Mouse (Mus musculus) right cerebral cortex, postnatal 10 days (tissue): Measurements from ENCODE around the gene Adamts14.

ENCODE experiments used
- DNase-seq, 2 experiments: peaks; one replicate each; pipeline ENCODE4 v3.0.0; 2021; ENCODE audit warnings: low spot score in 2 of 2

Gene Adamts14

DNA sequence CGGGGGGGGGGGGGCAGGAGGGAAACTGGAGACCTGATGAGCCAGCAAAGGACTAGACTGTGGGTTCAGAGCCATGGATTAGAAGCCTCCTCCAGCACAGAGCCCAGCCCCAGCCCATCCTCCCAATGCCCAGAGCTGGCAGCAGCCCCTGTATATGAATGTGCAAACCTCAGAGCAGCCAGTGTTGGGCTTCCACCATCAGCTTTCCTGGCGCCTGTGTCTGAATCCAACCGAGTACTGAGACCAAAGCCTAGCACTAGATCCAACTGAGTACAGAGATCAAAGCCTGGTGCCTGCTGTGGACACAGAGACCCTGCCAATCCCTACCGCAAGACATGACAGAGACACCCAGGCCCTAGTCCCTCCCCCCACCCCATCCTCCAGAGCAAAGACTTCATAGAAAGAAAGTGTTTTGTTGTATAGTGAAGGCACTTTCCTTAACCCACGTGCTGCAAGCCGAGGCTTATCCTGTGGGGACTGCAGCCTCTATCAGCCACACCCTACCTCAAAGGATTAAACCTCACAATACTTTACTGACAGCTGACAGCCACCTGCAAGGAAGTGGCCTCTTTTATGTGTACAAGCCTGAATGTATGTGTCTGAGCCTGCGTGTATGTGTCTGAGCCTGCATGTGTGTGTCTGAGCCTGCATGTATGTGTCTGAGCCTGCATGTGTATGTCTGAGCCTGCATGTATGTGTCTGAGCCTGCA is 40.2 kb downstream of the Adamts14 start:
- DNase-seq = peak; percentile 46

DNA sequence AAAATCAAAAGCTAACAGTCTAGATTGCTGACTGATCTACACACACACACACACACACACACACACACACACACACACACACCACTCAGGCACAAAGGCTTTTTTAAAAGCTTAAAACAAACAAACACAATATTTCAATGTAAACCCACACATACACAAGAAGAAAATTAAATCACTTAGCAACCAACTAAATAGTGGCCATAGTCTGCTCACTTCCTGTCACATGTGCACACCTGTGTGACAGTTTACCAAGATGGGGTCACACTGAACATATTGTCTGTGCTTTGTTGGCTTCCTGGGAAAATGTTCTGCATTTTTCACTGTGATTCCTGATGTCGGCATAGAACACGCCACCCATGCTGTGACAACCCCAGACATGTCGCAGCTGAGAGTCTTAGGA is 41.5 kb downstream of the Adamts14 start:
- no peak for DNase-seq

DNA sequence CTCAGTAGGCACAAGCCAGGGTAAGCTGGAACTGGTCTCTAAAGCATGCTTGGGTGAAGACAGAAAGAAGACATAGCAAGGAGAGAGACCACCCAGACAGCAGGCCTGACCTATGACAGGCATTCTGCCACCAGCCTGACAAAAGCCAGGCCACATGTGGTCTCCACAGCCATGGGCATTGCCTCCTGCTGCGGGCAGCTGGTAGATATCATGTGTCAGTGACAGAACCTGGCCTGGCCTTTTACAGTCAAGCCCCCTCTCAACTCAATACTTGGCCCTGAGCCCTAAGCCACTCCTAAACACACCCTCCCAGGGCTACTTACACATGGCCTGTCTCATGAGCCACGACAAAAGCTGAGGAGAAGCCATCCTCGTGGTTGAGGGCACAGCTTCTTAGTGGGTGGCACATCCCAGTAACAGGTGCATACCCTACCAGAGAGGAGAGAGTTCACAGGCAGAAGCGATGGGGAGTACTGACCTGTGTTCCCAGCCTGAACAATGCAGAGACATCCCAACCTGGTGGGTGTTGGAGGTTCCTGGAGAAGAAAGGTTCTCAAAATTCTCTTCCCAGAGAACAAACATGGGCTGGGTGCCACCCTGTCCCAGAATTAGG is 46.3 kb downstream of the Adamts14 start:
- DNase-seq = no peak

DNA sequence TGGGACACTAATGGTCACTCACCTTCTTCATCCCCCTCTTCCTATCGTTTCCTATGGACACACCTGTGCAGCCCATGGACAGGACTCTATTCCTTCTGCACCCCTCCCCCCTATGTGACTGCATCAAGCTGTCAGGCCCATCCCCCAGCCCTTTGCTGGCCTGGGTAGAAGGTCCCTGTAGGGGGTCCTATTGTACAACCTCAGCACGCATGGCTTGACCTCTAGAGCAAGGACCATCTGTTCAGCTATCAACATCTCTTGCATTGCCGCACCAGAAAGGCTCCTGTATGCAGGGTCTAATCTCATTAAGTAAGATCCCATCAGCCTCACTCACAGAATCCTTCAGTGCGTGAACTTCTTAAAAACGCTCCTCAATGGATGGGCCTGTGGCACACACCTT is 47.5 kb downstream of the Adamts14 start:
- DNase-seq = no peak

DNA sequence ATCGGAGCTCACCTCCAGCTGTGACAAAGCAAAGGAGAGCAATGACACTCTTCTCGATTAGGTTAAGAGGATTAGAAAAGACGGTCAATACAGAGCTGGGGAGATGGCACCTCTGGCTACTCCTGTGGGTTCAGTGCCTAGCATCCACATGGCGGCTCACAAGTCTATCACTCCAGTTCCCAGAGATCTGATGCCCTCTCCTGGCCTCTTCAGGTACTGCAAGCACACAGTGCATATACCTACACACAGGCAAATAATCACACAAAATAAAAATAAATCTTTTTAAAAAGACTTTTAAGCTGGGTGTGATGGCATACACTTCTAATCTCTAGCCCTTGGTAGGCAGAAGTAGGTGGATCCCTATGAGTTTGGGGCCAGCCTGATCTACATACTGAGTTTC is 53.9 kb downstream of the Adamts14 start:
- no peak for DNase-seq

DNA sequence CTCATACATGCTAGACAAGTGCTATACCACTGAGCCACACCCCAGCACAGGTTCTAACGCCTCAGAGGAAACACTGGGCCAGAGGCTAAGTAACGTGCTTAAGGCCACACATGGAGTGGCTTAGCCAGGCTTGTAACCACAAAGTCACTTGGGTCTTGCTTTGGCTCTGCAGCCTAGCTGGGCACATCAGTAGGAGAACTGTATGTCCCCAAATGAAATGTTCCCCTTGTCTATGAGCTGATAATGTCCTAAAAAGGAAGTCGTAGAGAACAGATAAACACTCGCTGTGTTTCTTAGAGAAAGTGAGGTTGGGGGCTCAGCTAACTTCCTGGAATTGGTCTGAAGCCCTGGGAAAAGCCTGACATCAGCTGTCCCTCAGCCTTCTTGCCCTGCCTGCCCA is 57.1 kb downstream of the Adamts14 start:
- DNase-seq = no peak

DNA sequence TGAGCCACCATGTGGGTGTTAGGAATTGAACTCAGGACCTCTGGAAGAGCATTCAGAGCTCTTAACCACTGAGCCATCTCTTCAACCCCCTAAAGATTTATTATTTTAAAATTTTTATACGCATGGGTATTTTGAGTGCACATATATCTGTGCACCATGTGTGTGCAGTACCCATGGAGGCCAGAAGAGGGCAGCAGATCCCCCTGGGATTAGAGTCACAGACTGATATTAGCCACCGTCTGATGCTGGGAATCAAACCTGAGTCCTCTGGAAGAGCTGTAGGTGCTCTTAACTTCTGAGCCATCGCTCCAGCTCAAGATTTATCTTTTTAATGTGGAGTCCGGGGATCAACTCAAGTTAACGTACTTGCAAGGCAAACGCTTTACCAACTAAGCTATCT is 57.6 kb downstream of the Adamts14 start:
- no peak for DNase-seq

DNA sequence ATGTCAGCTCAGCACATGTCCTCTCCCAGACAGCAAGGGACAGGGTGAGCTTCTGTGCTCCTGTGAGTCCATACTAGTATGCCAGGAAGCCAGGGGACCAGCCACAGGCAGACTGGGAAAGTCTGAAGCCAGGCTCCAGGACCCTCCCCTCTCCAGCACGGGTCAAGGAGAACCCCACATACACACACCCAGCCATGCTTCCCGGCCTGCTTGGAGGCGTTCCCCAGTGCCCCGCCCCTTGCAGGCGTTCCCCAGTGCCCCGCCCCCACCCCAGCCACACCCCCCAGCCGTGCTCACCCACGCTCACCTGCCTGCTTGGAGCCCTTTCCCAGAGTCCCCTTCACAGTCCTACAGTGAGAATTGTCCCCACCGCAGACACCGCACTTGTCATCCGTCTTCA is 60.4 kb downstream of the Adamts14 start:
- no peak for DNase-seq

DNA sequence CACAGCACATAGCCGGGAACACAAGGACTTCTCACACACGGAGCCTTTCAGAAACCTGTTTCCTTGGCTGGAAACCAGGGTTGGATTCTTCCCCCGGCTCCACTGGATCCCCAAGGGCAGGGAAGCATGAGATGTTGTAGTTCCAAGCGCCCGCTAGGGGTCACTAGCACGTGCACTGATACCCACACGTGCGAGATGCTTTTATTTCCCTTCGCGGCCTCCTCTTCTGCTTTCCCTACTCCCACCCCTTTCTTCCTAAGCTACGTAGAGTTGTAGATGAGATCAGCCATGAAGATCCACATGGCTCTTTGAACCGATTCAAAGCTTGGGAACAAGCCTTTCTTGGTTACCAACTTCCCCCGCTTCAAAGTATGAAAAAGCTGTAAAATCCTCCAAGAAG is 61.5 kb downstream of the Adamts14 start:
- DNase-seq = peak; percentile 69 to 76

DNA sequence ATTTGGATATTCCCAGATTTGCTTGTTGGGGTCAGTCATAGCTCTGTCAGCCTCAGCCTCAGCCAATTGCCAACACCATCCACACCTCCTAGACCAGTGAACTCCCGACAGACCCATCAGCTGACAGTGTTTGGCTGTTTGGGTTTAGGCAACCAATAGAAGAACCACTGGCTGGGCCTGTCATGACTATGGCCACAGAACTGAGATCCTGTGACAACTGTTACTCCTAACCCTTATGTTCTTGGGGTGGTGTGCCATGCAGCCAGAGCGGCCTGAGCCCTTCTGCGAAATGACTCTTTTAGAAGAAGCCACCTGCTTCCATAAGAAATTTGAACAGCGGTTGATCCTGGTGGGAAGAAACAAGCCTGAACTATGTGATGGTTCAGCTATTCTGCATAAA is 62.1 kb downstream of the Adamts14 start:
- DNase-seq = no peak

DNA sequence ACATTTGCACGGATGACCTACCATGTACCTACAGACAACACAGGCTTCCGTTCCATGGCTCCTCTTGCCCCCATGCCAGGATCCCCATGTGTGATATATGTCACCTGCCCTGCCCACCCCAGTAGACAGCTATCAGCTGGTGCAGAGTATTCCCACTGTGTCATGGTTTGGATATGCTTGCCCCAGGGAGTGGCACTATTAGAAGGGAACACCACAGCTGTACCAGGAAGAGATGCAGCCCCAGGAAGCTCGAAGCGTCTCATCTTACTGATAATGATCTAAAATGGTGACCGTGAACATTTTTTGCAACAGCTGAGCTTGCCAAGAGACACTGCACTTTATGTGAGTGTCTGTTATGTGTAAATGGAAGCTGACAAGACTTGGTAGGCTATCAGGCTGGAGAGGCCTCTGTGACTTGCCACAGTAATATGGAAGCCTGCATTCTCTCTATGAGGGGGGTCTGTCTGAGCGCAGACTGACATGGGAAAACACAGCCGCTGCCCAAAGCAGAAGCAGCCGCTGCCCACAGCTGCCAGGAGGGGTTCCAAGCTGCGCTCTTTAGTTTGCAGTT is 65.0 kb downstream of the Adamts14 start:
- DNase-seq = no peak

DNA sequence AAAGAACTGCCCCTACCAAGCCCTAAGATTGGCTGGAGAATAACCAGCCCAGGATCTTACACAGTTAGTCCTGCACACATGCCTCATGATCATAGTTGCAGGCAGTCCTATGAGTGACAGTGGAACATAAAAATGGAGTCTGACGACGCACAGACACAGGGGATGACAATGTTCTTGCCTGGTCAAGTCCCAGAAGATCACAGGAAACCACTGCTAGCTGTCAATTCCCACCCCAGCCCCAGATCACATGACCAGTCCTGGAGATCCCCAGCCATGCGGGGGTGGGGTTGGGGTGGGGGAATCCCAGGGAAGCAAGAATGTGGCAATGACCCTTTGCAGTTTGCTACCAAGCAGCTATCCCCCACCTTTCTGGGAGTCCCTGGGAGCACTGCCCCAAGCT is 69.3 kb downstream of the Adamts14 start:
- no peak for DNase-seq

DNA sequence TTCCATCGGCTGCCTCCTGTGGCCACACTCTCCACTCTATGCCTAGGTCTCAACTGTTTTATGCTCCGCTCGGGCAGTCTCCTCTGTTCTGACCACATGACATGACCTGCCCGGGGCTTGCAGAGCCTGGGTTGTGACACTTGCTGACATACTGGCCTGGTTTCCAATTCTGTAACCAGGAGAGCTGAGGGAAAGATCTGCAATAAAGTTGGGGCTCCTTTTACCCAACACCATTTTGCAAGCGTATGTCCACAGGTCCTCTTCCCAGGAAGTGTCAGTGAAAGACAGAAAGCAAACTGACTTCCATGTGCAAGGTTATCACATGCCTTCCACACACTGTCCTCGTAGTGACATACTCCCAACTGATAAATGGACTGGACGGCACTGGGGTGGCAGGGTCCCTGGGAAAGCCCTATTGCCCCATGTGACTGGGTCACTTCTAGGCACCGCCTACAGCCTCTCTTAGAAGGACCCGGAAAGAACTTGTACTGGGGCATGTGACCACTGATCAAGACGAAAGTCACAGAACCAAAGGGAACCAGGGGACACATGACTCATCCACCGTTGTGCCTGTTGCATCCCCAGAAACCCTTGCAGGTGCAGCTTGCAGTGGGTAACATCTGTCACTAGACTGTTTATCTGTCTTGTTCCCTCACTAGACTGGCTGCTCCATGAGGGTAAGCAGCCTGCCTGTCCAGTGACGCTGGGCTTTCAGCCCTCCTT is 71.5 kb downstream of the Adamts14 start:
- DNase-seq = no peak

DNA sequence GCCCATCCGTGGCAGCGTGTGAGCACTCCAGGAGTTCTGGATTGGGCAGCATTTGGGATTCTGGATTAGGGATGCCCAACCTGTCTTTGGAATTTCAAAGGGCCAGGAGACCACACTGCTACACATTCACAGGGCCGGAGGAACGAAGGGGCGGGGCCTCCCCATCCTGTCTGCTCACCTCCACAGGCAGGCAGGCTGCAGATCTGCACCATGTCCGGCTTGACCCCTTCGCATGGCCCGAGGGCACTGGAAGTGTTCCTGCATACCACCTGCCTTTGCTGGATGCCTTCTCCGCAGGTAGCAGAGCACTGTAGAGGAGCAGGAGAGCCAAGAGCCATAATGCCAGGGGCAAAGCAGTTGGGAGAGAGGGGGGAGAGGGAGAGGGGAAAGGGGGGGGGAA is 72.2 kb downstream of the Adamts14 start:
- DNase-seq = no peak

DNA sequence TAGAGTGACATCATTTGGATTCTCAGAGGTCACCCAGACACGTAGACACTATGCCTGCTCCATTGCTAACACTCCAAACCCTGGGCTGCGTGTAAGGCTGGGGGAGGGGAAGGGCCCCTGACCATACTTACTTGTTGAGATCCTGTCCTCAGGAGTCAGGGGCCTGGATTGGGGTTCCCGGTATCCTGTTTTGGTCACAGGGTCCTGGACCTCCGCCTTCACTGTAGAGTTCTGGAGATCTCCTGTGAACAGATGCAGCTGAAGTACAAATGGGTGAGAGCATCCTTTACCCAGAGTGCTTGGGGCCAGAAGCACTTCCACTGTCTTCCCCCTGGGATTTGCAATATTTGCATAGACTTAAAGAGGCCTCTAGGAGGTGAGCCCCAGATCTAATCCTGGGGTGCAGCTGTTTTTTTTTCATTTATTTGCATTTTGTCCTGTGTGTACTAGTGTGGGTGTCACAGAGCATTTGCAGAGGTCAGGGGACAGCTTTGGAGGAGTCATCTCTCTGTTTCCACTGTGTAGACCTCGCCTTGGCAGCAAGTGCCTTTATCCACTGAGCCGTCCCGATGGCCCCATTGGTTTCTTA is 72.9 kb downstream of the Adamts14 start:
- DNase-seq = no peak

DNA sequence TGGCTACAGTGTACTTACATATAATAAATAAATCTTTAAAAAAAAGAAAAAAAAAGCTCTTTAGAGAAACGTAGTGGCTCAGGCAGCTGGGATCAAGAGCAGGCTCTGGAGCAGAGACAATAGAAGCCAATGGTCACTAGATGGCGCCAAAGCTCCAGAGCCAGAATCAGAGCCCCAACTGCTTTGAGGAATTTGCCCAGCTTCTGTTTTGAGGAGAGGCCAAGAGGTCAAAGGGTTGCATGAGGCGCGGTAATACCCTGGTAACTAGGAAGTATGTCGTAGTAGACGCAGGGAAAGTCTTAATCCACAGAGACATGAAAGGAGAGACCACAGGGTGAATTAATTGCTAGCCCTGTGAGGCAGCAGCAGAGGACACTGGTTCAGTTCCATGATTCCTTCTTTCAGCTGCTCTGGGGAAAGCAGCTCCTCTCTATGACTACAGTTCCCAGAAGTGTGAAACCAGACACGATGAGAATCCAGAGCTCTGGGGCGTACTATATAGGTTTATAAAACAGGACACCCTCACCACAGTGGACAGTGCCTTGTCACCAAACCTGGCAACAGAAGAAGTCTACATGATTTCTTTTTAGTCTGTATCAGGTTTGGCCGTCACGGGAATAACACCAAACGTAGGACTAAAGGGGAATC is 73.5 kb downstream of the Adamts14 start:
- peak; percentile 72 to 82 for DNase-seq

DNA sequence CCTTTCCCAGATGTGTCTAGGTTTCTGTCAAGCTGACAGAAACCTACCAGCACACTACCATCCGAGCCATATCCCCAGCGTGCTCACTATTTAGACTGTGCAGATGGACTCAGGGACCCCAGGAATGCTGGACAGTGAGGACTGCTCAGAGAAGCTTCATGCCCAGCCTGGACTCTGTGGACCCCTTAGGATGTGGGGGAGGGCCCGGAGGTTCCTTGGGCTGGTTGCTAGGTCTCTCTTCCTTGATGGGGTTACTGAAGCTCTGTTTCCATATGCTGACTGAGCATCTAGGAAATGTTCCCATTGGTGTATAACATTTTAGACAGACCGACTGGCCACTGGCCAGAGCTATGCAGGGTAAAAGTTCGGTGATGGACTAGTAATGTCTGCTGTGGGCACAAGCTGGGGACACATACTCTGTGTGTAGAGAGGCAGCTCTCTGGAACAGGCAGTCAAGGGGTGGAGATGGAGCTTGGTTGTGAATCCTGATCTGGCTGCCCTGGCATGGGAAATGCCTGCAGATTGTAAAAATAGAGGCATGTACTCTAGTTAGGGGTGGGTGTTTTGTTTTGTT is 77.4 kb downstream of the Adamts14 start:
- DNase-seq = no peak

DNA sequence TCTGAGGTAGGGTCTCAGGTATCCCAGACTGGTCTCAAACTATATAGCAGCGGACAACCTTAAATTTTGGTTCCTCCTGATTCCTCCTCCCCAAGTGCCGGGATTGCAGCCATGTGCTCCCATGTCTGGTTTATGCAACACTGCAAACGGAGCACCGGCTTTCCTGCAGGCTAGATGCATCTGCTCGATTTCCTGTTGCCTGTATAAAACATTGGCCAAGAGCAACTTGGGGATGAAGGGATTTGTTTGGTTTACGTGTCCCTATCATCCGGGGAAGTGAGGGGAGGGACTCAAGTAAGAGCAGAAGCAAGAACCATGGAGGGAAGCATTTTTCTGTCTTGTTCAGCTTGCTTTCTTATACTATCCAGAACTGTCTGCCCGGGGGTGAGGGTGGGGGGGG is 78.0 kb downstream of the Adamts14 start:
- DNase-seq = no peak

DNA sequence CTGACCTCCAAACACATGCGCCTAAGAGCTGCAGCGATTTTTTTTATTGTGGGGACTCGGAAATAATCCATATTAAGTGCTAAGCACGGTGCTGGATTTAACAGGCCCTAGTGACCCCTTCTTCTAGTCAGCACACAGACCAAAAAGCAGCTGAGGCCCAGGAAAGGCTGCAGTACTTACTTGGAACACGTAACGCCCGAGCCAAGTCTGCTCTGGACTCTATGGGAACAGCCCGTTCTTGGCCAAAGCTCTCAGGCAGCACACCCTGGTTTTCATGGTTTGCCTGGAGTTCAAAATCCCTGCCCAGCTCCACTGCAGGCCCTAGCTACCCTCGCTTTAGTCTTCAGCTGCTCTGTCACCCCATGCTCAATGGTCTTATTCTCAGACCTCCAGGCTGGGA is 78.6 kb downstream of the Adamts14 start:
- no peak for DNase-seq

DNA sequence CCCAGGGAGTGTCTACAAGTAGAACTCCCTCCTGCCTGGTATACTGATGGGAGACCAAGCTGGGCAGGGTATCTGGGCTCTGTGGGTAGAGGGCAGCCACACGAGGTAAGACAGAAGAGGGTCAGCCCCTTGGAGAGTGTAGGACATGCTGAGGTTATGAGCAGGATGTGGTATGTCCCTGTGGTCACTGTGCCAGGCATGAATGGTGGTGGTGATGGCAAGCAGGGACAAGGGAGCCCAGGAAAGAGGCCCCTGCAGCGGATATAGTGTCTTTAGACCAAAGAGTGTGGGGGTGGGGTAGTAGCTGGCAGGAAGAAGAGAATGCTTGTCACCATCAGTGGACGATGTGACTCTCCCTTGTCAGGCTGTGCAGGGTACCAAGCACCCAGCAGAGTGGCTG is 85.2 kb downstream of the Adamts14 start:
- DNase-seq = no peak

DNA sequence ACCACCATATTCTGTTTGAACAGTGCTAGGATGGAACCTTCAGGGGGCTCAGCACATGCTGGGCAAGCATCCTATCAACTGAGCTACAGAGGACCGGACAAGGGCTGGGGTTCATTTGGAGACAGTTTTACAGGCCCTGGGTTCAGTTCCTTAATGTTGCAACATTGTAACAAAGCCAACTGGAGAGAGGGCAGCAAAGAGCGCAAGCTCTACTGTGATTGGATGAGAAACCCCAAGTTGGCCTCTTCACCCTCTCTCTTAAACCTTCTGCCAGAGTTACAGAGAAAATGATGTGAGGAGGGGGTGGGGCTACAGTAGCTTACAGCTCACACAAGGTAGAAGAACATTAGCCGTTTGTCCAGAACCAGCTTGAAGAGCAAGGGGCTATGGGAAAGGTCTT is 86.2 kb downstream of the Adamts14 start:
- DNase-seq = no peak

DNA sequence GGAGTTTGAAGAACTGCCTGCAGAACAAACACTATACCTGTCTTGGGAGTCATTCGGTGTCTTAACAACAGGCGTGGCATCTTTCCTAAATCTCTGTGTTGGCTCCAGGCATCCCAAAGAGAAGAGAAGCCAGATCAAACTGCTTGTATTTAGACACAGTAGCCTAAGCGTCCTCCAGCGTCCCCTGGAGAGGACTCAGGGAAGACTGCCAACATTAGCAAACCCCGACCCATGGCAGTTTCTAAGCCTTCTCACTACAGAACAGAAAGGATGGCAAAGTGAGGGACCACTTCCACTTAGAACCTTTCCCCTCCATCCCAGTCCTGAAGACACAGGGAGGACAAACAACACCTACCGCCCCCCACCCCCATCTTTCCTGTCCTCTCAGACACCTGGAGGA is 93.3 kb downstream of the Adamts14 start:
- DNase-seq = no peak
